Mouse (Mus musculus) spleen, adult 2 months (tissue): ENCODE measurements around the gene Eif4g3.

Experiments
- CTCF ChIP-seq: fragments of 200-500 bp; IDR thresholded peaks from 2 replicates; pipeline ENCODE4 v1.5.1; 2011; ENCODE audit warnings: mild to moderate bottlenecking, inconsistent platforms; ENCODE audit not compliant: insufficient read depth, insufficient read length, insufficient replicate concordance; ENCODE audit errors: extremely low read depth
- POLR2A ChIP-seq: fragments of 200-500 bp; IDR thresholded peaks from 2 replicates; pipeline ENCODE4 v1.6.1; 2011; ENCODE audit warnings: low read depth, low read length, inconsistent platforms

DNA sequence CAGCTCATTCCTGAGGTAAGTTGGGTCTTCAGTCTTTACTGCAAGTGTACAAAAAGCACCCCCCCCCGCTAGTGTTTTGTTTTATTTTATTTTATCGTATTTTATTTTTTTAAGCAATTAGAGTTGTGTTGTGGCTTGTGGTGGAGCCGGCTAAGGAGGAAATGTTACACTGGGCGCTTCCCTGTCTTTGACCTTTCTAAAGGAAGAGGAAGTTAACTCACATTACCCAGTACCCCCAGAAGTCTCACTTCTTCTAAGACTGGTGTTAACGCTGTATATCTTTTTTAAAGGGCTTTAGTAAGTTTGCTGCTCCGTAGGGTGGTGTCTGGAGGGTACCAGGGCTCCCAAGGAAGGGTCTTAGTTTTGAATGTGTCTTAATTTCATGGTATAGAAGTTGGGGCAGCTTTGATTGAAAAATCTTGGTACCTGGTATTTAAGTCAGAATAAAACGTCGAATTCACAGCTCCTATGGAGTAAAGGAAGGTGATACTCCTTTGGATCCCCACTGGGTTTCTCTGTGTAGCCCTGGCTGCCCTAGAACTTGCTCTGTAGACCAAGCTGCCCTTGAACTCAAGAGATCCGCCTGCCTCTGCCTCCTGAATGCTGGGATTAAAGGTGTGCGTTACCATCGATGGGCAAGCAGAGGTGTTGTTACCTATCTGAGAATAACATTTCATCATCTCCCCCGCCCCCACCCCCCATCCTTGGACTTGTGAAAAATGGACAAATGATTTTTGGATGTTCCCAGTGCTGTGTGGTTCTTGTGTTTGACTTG, 1.9 kb downstream of the Eif4g3 start:
- TF ChIP-seq CTCF (no peak), POLR2A (no peak)
